Mouse (Mus musculus) left cerebral cortex, postnatal 4 days (tissue): Measurements from ENCODE around the gene Rph3al. TPM values are rescaled to one million over a fixed set of nuclear protein-coding genes. Genes with fewer than 3 reads are reported as not detected.

Experiments
- total RNA-seq, 2 experiments: library from RNA; stranded (reverse); gene quantifications; 2 replicates each; pipeline ENCODE4 v1.2.3; 2021

Rph3al gene
- total RNA-seq, 2 experiments from 2014 or later, result 2.9 to 4.3 TPM

Other genes with a start within 250 kb of the Rph3al start
- gene Ywhae, start 205.6 kb downstream of the Rph3al start, total RNA-seq, result 1,000 to 10,000 TPM; 1,671 to 1,788 TPM
- 10 to 100 TPM; 47.9 to 53.4 TPM for gene Doc2b, start 142.4 kb downstream of the Rph3al start, total RNA-seq
- 1 to 10 TPM; 4.6 to 4.8 TPM for gene 1700016K19Rik, start 61.5 kb upstream of the Rph3al start, total RNA-seq
- 10 to 100 TPM; 28.7 to 28.9 TPM for gene Rflnb, start 89.4 kb upstream of the Rph3al start, total RNA-seq
- gene Vps53, start 241.2 kb upstream of the Rph3al start, total RNA-seq, result 10 to 100 TPM; 75.1 to 86.2 TPM
- gene Fam57a, start 241.2 kb upstream of the Rph3al start, total RNA-seq, result 10 to 100 TPM; 22.9 to 25.9 TPM